Mouse (Mus musculus) 3T3-L1 (cell line): Measurements from ENCODE around the gene Srgap3.

ENCODE experiments used
- DNase-seq: peaks from one replicate; pipeline ENCODE4 v3.0.0-alpha.2; 2015; ENCODE audit warnings: low read depth, low spot score

Gene Srgap3

GRCm38 (mm10) chr6:112691523-112691922 lies 255.5 kb downstream of the Srgap3 start:
- no peak for DNase-seq

GRCm38 (mm10) chr6:112688033-112688432 lies 259.0 kb downstream of the Srgap3 start:
- DNase-seq: no peak

GRCm38 (mm10) chr6:112686485-112686884 lies 260.6 kb downstream of the Srgap3 start:
- DNase-seq: peak; percentile 36

GRCm38 (mm10) chr6:112684065-112684464 lies 263.0 kb downstream of the Srgap3 start:
- no peak for DNase-seq
